Mouse (Mus musculus) thymus, postnatal 10 days (tissue): ENCODE measurements around the gene Ocel1.

ENCODE experiments used
- DNase-seq, 2 experiments: peaks; one replicate each; pipeline ENCODE4 v3.0.0; 2021; ENCODE audit warnings: low spot score in 2 of 2

Ocel1 gene

GRCm38 (mm10) chr8:71379512-71380075, 8.5 kb downstream of the Ocel1 start:
- no peak for DNase-seq

DNA sequence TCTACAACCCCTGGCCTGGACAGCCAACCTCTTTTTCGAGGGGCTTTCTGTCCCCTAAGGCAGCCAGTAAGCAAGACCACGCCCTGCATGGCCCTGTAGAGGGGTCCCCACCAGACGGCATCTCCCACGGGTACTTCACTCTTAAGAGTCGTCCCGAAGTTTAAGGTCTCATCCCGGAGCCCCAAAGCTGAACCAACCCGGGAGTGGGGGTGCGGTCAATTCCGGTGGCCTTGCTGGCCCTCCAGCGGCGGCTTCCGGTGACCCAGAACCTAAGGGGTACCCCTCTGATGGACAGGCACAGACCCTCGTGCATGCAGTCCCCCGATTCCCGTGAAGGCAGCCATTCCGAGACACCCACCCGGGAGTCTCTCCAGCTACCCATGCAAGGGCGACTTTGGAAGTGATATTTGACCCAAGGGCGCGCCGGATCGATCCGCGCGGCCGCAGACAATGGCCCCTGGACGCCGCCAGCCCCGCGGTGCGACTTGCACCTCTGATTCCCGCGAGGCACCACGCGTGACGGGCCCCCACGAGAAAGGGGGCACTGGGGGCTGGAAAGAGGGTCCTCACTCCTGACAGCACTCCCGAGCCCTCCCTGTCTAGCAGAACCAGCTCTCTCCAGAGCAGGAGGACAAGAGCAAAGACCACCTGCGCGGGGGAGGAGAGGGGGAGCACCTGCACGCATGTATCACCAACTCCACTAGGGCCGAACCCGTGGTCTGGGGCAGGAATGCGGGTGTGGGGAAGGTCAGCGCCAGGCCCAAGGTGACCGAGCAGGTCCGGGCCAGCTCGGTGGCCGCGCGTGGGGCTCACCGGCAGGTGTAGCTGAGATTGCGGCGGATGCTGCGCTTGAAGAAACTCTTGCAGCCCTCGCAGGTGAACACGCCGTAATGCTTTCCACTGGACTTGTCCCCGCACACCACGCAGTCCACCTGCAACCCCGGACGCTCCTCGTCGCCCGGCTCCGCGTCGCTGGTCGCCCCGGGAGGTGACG, 9.4 kb downstream of the Ocel1 start:
- DNase-seq = no peak

- peak in 1 of 2 experiments; percentile 37 for DNase-seq
Measured at GRCm38 (mm10) chr8:71381421-71381970, 10.4 kb downstream of the Ocel1 start, which contains the start of gene Nr2f6. Gene Nr2f6, minus strand, starts transcription at chr8:71381960.

DNA sequence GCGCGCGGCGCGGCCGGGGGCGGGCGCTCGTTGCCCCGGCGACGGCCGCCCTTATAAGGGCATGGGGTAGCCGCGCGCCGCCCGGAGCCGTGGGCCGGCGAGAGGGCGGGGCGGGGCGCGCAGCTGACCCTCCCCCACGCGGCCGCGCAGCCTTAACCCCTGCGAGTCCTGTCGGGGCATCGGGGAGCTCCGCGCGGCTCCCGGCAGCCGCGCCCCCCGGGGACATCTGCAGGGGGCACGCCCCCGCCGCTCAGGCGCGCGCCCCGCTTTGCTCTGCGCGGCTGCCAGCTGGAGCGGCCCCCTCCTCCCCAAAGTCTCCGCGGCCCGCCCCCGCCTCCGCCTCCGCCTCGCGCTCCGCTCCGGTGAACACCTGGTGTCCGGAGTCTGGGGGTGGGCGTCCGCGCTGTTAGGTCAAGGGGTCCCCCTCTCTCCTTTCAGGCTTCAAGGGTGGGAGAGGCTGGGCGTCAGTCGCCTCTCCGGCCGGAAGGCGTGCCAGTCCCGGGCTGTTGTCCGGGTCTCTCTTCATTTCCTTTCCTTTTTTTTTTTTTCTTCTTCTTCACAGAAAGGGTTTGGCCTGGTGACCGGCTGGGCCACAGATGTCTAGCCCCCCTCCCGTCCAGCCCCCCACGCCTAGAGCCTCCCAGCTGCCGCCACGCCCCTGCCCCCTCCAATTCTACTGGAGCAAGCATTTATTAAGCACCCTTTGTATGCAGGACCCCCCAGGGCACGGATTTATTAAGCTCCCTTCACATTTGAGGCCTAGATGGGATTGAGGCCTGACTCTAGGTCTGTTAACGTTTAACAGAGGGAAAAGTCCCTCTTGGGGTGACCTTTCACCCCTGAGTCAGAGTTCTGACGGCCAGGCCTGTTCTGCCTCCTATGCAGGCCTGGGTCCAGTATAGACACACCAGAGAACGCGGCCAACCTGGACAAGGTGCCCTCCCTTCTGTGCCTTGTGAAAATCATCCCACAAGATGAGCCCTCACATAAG, 11.2 kb downstream of the Ocel1 start:
- peak; percentile 51 to 53 for DNase-seq

DNA sequence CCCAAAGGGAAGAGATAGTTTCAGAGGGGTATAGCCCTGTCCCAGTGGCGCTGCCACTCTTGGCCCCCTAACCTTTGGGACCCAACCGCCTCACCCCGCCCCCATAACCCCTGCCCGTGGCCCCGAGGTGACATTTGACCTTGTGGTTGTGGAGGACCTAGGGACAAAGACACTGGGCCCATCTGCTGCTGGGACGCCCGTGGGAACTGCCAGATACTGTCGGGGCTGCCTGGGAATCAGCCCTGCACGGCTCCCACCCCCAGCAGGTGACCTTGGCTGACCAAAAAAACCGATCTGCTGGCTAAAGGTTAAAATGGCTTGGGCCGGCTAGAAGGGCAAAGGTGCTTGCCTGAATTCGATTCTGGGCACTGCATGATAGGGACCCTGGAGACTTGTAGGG, 12.3 kb downstream of the Ocel1 start:
- DNase-seq = no peak

DNA sequence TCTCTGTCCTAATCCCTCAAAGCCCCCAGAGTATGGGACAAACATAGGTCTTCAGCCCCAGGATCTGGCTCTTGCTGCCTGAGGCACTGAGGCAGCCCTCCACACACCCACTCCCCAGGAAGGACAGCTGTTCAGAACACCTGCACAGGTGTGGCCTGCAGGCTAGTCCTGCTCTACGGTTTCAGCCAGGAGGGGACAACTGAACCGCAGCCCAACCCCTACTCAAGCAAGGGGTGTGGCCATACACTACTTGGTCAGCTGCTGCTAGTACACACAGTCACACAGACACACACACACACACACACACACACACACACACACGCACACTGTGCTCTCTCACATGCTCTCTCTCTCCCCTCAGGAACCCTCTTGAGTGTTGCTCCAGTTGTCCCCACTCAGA, 12.8 kb downstream of the Ocel1 start:
- no peak for DNase-seq

DNA sequence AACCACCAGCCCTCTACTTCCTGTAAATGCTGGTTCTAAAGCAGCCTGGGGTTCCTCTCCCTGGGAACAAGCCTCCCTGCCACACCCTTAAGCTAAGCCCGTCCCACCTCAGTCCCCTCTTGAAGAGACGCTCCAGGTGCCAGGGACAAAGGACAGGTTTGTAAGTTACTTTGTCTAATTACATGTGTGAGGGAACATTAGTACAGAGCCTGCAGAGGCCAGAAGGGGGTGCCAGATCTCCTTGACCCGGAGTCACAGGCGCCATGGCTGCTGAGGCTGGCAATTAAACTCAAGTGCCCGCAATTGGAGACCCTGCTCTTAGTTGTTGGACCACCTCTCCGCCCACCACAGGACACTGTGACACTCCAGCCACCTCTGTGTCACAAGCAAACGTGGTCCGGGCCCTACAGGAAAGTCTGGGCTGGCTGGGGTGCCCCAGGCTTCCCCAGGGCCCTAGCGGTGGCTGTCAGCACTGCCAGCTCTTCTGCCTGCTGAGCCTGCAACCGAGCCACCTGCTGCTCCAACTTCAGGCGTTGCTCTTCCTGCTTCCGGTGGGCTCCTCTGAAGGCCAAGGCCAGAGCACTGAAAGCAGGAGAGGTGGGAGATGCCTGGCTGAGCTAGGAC, 14.2 kb downstream of the Ocel1 start:
- DNase-seq = no peak

DNA sequence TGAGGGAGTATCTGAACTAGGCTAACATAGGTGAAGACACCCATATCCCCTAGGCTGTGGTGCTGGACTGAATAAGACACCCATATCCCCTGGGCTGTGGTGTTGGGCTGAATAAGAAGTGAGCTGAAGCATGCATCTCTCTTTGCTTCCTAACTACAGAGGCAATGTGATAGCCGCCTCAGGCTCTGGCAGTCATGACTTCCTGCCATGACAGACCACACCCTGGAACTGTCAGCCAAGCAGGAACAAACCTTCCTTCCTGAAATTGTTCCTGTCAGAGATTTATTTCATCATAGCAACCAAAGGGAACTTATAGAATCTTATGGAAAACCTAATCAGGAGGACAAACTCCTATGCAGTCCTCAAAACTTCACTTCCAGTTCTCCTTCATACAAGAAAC, 17.2 kb downstream of the Ocel1 start:
- DNase-seq = no peak

- DNase-seq = no peak
Measured at GRCm38 (mm10) chr8:71391696-71392095, 20.6 kb downstream of the Ocel1 start.

GRCm38 (mm10) chr8:71392391-71392790, 21.3 kb downstream of the Ocel1 start:
- no peak for DNase-seq

DNA sequence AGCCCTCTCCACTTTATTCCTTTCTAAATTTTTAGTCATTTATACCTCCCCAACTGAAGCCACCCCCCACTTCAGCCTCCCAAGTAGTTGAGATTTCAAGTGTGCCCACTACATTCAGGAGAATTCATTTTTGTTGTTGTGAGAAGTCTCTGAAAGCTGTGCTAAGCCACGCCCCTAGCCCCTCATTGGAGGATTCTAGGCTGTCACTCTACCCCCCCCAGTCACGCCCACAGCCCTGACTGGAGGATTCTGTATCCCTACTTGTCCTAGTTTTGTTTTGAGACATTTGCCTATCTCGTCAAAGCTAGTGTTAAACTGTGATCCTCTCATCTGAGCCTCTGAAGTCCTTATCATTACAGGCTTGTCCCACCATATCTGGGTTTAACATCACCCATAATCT, 21.8 kb downstream of the Ocel1 start:
- no peak for DNase-seq

GRCm38 (mm10) chr8:71394481-71394880, 23.4 kb downstream of the Ocel1 start:
- DNase-seq = no peak

GRCm38 (mm10) chr8:71395071-71395470, 24.0 kb downstream of the Ocel1 start:
- no peak for DNase-seq

DNA sequence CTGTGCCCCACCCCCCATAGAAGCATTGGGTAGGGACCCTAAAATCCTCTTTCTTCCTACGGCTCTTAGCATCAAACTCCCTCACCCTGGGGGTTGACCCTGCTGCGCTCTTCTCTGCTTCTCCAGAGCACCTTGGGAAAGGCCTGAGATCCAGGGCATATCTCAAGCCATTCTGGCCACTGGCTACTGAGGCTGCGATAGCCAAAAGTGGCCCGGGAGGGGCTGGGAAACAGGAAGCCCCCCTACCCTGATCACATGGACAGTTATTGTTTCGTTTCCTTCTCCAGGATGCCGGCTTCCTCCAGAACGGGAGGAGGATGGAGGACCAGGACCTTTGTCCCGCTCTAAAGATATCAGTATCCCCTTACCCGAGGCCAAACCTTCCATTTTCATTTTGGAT, 24.5 kb downstream of the Ocel1 start, which contains the start of gene Ushbp1:
Gene Ushbp1 (minus strand): TSS at position 174 of the 400 bp plus-strand sequence.
- no peak for DNase-seq

GRCm38 (mm10) chr8:71396639-71397305, 25.7 kb downstream of the Ocel1 start, which contains the start of gene Babam1:
Gene Babam1, plus strand, starts transcription at chr8:71396861.
- peak; percentile 84 to 86 for DNase-seq

DNA sequence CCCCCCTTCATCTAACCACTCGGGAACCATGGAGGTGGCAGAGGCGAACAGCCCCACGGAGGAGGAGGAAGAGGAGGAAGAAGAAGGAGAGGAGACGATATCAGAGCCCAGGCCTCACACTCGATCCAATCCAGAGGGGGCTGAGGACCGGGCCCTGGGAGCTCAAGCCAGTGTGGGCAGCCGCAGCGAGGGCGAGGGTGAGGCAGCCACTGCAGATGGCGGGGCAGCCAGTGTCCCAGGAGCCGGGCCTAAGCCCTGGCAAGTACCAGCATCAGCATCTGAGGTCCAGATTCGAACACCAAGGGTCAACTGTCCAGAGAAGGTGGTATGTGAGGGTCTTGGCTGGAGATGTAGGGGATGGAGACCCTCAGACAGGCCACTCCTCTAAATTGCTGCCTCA, 26.6 kb downstream of the Ocel1 start:
- no peak for DNase-seq

- DNase-seq = no peak
Measured at GRCm38 (mm10) chr8:71400826-71401225, 29.7 kb downstream of the Ocel1 start.

DNA sequence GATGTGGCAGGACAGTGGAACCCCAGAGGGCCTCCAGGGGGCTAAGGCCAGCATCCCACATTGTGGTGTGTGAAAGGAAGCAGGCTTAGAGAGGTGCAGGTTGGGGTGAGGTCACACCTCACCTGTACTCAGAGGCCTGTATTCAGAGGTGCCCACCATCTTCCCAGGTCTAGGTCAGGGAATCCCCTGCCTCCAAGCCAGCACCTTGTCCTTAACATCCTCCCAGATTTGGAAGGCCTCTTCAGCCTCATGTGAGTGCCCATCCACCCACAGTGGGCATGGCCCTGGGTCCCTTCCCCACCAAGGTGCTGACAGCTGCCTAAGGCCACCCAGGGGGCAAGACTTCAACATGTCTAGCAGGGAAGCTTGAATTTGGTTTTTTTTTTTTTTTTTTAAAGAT, 30.4 kb downstream of the Ocel1 start:
- no peak for DNase-seq

DNA sequence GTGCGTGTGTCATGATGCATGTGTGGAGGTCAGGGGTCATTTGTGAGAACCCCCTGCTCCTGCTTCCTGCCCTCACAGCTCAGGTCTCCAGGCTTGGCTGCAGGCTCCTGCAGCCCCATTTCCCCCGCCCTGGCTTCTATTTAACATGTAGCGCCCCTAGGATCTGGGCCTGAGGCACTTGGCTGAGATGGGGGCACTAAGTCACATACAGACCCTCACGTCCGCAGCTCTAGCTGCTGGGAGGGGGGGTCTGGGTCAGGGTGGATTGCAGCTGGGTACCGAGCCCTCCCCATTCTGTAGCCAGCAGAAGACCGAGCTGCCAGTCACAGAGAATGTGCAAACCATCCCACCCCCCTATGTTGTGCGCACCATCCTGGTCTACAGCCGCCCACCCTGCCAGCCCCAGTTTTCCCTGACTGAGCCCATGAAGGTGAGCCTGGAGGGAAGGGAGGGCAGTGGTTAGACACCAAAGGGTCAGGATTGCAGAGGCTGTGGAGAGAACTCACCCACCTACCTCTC, 31.4 kb downstream of the Ocel1 start:
- no peak for DNase-seq
